Mouse (Mus musculus) CH12.LX (cell line): Measurements from ENCODE around the gene Arhgef26. TPM values are rescaled to one million over a fixed set of nuclear protein-coding genes. Genes with fewer than 3 reads are reported as not detected.

ENCODE experiments used
- DNase-seq: peaks from one replicate; pipeline ENCODE4 v3.0.0-alpha.2; 2013; ENCODE audit errors: extremely low read depth
- H3K27ac ChIP-seq: 2 replicates; pipeline ENCODE4 v1.5.1; 2012; ENCODE audit warnings: low read depth, mild to moderate bottlenecking, control low read depth, moderate library complexity; ENCODE audit not compliant: insufficient read depth
- H3K27me3 ChIP-seq: replicated peaks from 2 replicates; pipeline ENCODE3; 2012; ENCODE audit warnings: inconsistent platforms
- H3K36me3 ChIP-seq, 2 experiments: replicated peaks in 1 of 2; 2 replicates each; pipeline versions ENCODE3 to v1.6.1; 2012; ENCODE audit warnings: inconsistent platforms in 1 of 2, low read length in 1 of 2, mild to moderate bottlenecking in 1 of 2, mixed read lengths in 1 of 2, moderate library complexity in 1 of 2; ENCODE audit not compliant: control insufficient read depth in 1 of 2, insufficient read depth in 1 of 2
- H3K4me1 ChIP-seq, 2 experiments: 2 replicates each; pipeline ENCODE4 v1.6.1; 2012; ENCODE audit warnings: inconsistent platforms in 1 of 2, moderate library complexity in 1 of 2; ENCODE audit not compliant: insufficient read depth in 2 of 2, control insufficient read depth in 1 of 2
- H3K4me2 ChIP-seq: 2 replicates; pipeline ENCODE4 v1.6.1; 2012; ENCODE audit warnings: low read depth, mild to moderate bottlenecking, control low read depth; ENCODE audit not compliant: poor library complexity, insufficient read depth, severe bottlenecking
- H3K4me3 ChIP-seq, 3 experiments: fragments of 150-350 bp in 1 of 3; sonication (generic) in 1 of 3; replicated peaks in 1 of 3; 2 replicates each; pipeline versions ENCODE3 to v1.5.1; 2011 to 2012; ENCODE audit warnings: low read depth in 2 of 3, low read length in 2 of 3, mild to moderate bottlenecking in 2 of 3, moderate library complexity in 2 of 3, control low read depth in 1 of 3, improper control_type of control experiment in 1 of 3, inconsistent platforms in 1 of 3, mixed read lengths in 1 of 3; ENCODE audit not compliant: poor library complexity in 1 of 3
- H3K79me2 ChIP-seq: replicated peaks from 2 replicates; pipeline ENCODE4 v1.6.1; 2012; ENCODE audit warnings: mild to moderate bottlenecking, moderate library complexity; ENCODE audit not compliant: control insufficient read depth, poor library complexity, insufficient read depth, severe bottlenecking; ENCODE audit errors: extremely low read depth
- H3K9ac ChIP-seq: 2 replicates; pipeline ENCODE4 v1.6.1; 2012; ENCODE audit warnings: low read depth, mild to moderate bottlenecking, control low read depth, moderate library complexity; ENCODE audit not compliant: insufficient read depth
- H3K9me3 ChIP-seq: replicated peaks from 2 replicates; pipeline ENCODE3; 2012; ENCODE audit warnings: low read length, inconsistent platforms, mixed read lengths
- CHD1 ChIP-seq: IDR thresholded peaks from 2 replicates; pipeline ENCODE4 v1.6.1; 2012; ENCODE audit warnings: low read depth, low read length, improper control_type of control experiment, inconsistent platforms
- CHD2 ChIP-seq: IDR thresholded peaks from 2 replicates; pipeline ENCODE4 v1.6.1; 2011; ENCODE audit warnings: low read length, improper control_type of control experiment
- CTCF ChIP-seq, 2 experiments: IDR thresholded peaks in 1 of 2; conservative IDR thresholded peaks in 1 of 2; 2 replicates each; pipeline ENCODE4 v1.5.1; 2011 to 2012; ENCODE audit warnings: low read depth in 2 of 2, low read length in 2 of 2, improper control_type of control experiment in 1 of 2, inconsistent platforms in 1 of 2, mild to moderate bottlenecking in 1 of 2, moderate library complexity in 1 of 2
- E2F4 ChIP-seq: IDR thresholded peaks from 2 replicates; pipeline ENCODE4 v1.6.1; 2011; ENCODE audit warnings: low read depth, low read length, improper control_type of control experiment; ENCODE audit not compliant: insufficient replicate concordance
- ELF1 ChIP-seq: IDR thresholded peaks from 2 replicates; pipeline ENCODE4 v1.6.1; 2014; ENCODE audit warnings: low read depth, mild to moderate bottlenecking, inconsistent platforms, low read length, improper control_type of control experiment
- EP300 ChIP-seq: IDR thresholded peaks from 2 replicates; pipeline ENCODE4 v1.6.1; 2011; ENCODE audit warnings: low read length, improper control_type of control experiment
- HCFC1 ChIP-seq: IDR thresholded peaks from 2 replicates; pipeline ENCODE4 v1.6.1; 2012; ENCODE audit warnings: low read depth, mild to moderate bottlenecking, inconsistent platforms, low read length, improper control_type of control experiment
- IRF4 ChIP-seq: IDR thresholded peaks from 2 replicates; pipeline ENCODE4 v1.6.1; 2014; ENCODE audit warnings: low read depth, mild to moderate bottlenecking, inconsistent platforms, low read length, improper control_type of control experiment
- JUN ChIP-seq: IDR thresholded peaks from 2 replicates; pipeline ENCODE4 v1.6.1; 2011; ENCODE audit warnings: low read depth, mild to moderate bottlenecking, low read length, improper control_type of control experiment, moderate library complexity; ENCODE audit not compliant: insufficient read depth
- JUND ChIP-seq: conservative IDR thresholded peaks from 2 replicates; pipeline ENCODE4 v1.6.1; 2011; ENCODE audit warnings: low read depth, low read length, improper control_type of control experiment
- KAT2A ChIP-seq: IDR thresholded peaks from 2 replicates; pipeline ENCODE4 v1.6.1; 2012; ENCODE audit warnings: low read length, improper control_type of control experiment, inconsistent platforms; ENCODE audit not compliant: insufficient replicate concordance
- MAFK ChIP-seq: IDR thresholded peaks from 2 replicates; pipeline ENCODE4 v1.6.1; 2011; ENCODE audit warnings: low read length, improper control_type of control experiment; ENCODE audit not compliant: insufficient replicate concordance
- MEF2A ChIP-seq: IDR thresholded peaks from 2 replicates; pipeline ENCODE4 v1.6.1; 2014; ENCODE audit warnings: low read depth, mild to moderate bottlenecking, inconsistent platforms, low read length, improper control_type of control experiment, borderline replicate concordance
- MXI1 ChIP-seq: IDR thresholded peaks from 2 replicates; pipeline ENCODE4 v1.6.1; 2011; ENCODE audit warnings: mild to moderate bottlenecking, low read depth, low read length, improper control_type of control experiment
- MYC ChIP-seq: IDR thresholded peaks from 2 replicates; pipeline ENCODE4 v1.6.1; 2011; ENCODE audit warnings: low read depth, mild to moderate bottlenecking, improper control_type of control experiment, low read length
- PAX5 ChIP-seq: IDR thresholded peaks from 2 replicates; pipeline ENCODE4 v1.6.1; 2012; ENCODE audit warnings: low read length, inconsistent platforms, mixed read lengths
- POLR2A ChIP-seq: IDR thresholded peaks from 2 replicates; pipeline ENCODE4 v1.6.1; 2011; ENCODE audit warnings: low read depth, mild to moderate bottlenecking, improper control_type of control experiment, low read length
- POLR2AphosphoS2 ChIP-seq: IDR thresholded peaks from 2 replicates; pipeline ENCODE4 v1.6.1; 2011; ENCODE audit warnings: low read depth, low read length, improper control_type of control experiment
- RCOR1 ChIP-seq: conservative IDR thresholded peaks from 2 replicates; pipeline ENCODE4 v1.6.1; 2012; ENCODE audit warnings: low read depth, mild to moderate bottlenecking, inconsistent platforms, low read length, improper control_type of control experiment
- TCF12 ChIP-seq: IDR thresholded peaks from 2 replicates; pipeline ENCODE4 v1.6.1; 2014; ENCODE audit warnings: low read depth, mild to moderate bottlenecking, inconsistent platforms, low read length, improper control_type of control experiment
- UBTF ChIP-seq: IDR thresholded peaks from 2 replicates; pipeline ENCODE4 v1.6.1; 2012; ENCODE audit warnings: low read depth, mild to moderate bottlenecking, inconsistent platforms, low read length, improper control_type of control experiment, moderate library complexity
- USF1 ChIP-seq: IDR thresholded peaks from 2 replicates; pipeline ENCODE4 v1.6.1; 2014; ENCODE audit warnings: low read depth, mild to moderate bottlenecking, inconsistent platforms, low read length, improper control_type of control experiment
- USF2 ChIP-seq: conservative IDR thresholded peaks from 2 replicates; pipeline ENCODE4 v1.6.1; 2011; ENCODE audit warnings: low read depth, low read length, improper control_type of control experiment
- ZKSCAN1 ChIP-seq: IDR thresholded peaks from 2 replicates; pipeline ENCODE4 v1.6.1; 2012; ENCODE audit warnings: low read depth, inconsistent platforms, low read length, improper control_type of control experiment, borderline replicate concordance
- ZNF384 ChIP-seq: IDR thresholded peaks from 2 replicates; pipeline ENCODE4 v1.6.1; 2012; ENCODE audit warnings: low read depth, low read length, improper control_type of control experiment, inconsistent platforms
- dilution Hi-C: fragments of 300-500 bp; cut with MboI; formaldehyde crosslinking; loops from 2 replicates; pipeline ENCODE4 v1.14.3; 2020; ENCODE audit warnings: low sequenced_read_pairs; ENCODE audit not compliant: extremely low pct_unique_long_range_greater_than_20kb, extremely low pct_ligation_motif_present
- in situ Hi-C: fragments of 300-500 bp; cut with MboI; formaldehyde crosslinking; loops from 3 replicates; pipeline ENCODE4 v1.14.3; 2019; ENCODE audit warnings: low sequenced_read_pairs, low pct_ligation_motif_present, low pct_unique_long_range_greater_than_20kb, mixed read lengths
- polyA plus RNA-seq: library from polyadenylated mRNA; unstranded; fragments of >175 nt; gene quantifications from 2 replicates; pipeline ENCODE4 v1.2.1, GENCODE M21; 2012; ENCODE audit warnings: low read depth; ENCODE audit not compliant: insufficient read length
- total RNA-seq, 2 experiments: library from RNA; depleted of rRNA; stranded (reverse); fragments of 300-350 nt in 1 of 2; fragments of >200 nt in 1 of 2; gene quantifications; 2 replicates each; pipeline ENCODE4 v1.2.3; 2012 to 2014

Gene Arhgef26
- total and polyA plus RNA-seq, 3 experiments = under 0.01 to 0.11 TPM; not detected in 1

DNA sequence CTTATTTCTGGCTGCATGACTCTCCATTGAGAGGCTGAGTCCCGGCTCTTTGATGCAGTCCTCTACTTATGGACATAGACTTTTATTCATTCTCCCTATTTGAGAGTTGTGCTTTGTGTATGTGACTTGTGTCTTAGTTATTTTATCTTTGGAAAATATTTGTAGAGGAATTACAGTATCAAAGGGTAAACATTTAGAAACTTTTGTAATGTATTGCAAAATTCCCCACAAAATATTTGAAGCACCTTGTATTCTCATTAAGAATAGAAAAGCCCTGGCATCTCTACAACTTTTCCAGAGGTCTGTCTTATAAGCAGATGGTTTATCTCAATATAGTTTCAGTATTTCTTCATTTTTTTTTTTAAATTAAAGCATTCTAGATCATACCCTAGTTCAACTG lies 44.7 kb downstream of the Arhgef26 start:
- TF ChIP-seq MAFK (no peak), POLR2AphosphoS2 (no peak), ZKSCAN1 (no peak), KAT2A (no peak), IRF4 (no peak), TCF12 (no peak), UBTF (no peak), USF1 (no peak), RCOR1 (no peak), CHD1 (no peak), CTCF (conservative IDR thresholded peaks at IDR 0.05 in 1 of 2, IDR thresholded peaks at IDR 0.05 in 1 of 2; ENCODE audit: low read depth in 2 of 2, low read length in 2 of 2) (no peak), EP300 (no peak), JUND (no peak), CHD2 (no peak), ZNF384 (no peak), PAX5 (no peak)
- DNase-seq = no peak
- Histone ChIP-seq H3K27ac (no peak overlapping the region), H3K79me2 (no peaks in the 10 kb centered on the region), H3K4me1 (no peaks in the 10 kb centered on the region), H3K36me3 (no peaks in the 10 kb centered on the region), H3K4me3 (no peak overlapping the region), H3K4me2 (no peak overlapping the region), H3K27me3 (no peaks in the 10 kb centered on the region), H3K9ac (no peak overlapping the region), H3K9me3 (peaks cover 28% of the 10 kb centered on the region)
- in situ Hi-C loops = no loop called here
- dilution Hi-C loops = no loop called here

DNA sequence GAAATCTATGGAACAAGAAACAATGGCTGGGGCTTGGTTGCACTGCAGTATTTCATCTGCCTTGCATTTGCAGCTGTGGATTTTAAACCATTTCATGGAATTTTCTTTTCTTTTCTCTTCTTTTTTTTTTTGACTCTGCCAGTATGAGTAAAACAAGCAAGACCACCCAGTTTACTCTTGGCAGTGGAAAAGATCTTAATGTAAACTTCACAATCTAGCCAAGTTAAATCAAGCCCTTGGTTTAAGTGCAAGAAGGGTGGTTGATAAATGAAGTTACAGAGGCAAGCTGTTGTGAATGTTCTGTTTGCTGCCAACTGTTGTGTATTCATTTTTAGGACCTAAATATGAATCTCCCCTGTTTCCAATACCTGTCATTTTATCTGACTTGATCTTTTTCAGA lies 54.5 kb downstream of the Arhgef26 start:
- TF ChIP-seq JUND (no peak), MAFK (no peak), CHD1 (no peak), ELF1 (no peak), USF1 (no peak), POLR2A (no peak), KAT2A (no peak), UBTF (no peak), CHD2 (no peak), E2F4 (no peak), MEF2A (no peak), MYC (no peak), JUN (no peak), HCFC1 (no peak), MXI1 (no peak), USF2 (no peak), TCF12 (no peak)
- Histone ChIP-seq H3K9ac (no peak overlapping the region), H3K4me2 (no peak overlapping the region), H3K79me2 (no peaks in the 10 kb centered on the region), H3K36me3 (no peaks in the 10 kb centered on the region), H3K4me3 (no peak overlapping the region), H3K4me1 (no peaks in the 10 kb centered on the region), H3K27ac (no peak overlapping the region), H3K27me3 (no peaks in the 10 kb centered on the region), H3K9me3 (peaks cover 16% of the 10 kb centered on the region)
- DNase-seq = no peak
- in situ Hi-C loops = no loop called here
- dilution Hi-C loops = no loop called here
